Mouse (Mus musculus) testis, adult 2 months (tissue): ENCODE measurements around the gene Sall1. TPM values are rescaled to one million over a fixed set of nuclear protein-coding genes. Genes with fewer than 3 reads are reported as not detected.

ENCODE experiments used
- H3K27ac ChIP-seq: fragments of 200-500 bp; 2 replicates; pipeline ENCODE4 v1.5.1; 2012; ENCODE audit warnings: low read depth, low read length; ENCODE audit not compliant: control insufficient read depth, insufficient read depth
- H3K27me3 ChIP-seq: fragments of 200-500 bp; 2 replicates; pipeline ENCODE4 v1.6.1; 2012; ENCODE audit warnings: mild to moderate bottlenecking, low read length, moderate library complexity; ENCODE audit not compliant: control insufficient read depth, insufficient read depth
- H3K36me3 ChIP-seq: fragments of 200-500 bp; 2 replicates; pipeline ENCODE4 v1.6.1; 2012; ENCODE audit warnings: mild to moderate bottlenecking, low read length; ENCODE audit not compliant: control insufficient read depth, insufficient read depth
- H3K4me1 ChIP-seq: fragments of 200-500 bp; 2 replicates; pipeline ENCODE4 v1.6.1; 2012; ENCODE audit warnings: low read length; ENCODE audit not compliant: control insufficient read depth, insufficient read depth
- H3K4me3 ChIP-seq: fragments of 200-500 bp; 2 replicates; pipeline ENCODE4 v1.5.1; 2012; ENCODE audit warnings: low read depth, mild to moderate bottlenecking, low read length, moderate library complexity, mixed read lengths; ENCODE audit not compliant: control insufficient read depth
- CTCF ChIP-seq: fragments of 200-500 bp; IDR thresholded peaks from 2 replicates; pipeline ENCODE4 v1.5.1; 2012; ENCODE audit warnings: low read depth, mild to moderate bottlenecking, inconsistent platforms, low read length, moderate library complexity; ENCODE audit not compliant: control insufficient read depth, insufficient read depth, insufficient replicate concordance
- POLR2A ChIP-seq: fragments of 200-500 bp; IDR thresholded peaks from 2 replicates; pipeline ENCODE4 v1.6.1; 2012; ENCODE audit warnings: low read depth, mild to moderate bottlenecking, inconsistent platforms, low read length, moderate library complexity; ENCODE audit not compliant: control insufficient read depth
- polyA plus RNA-seq: library from polyadenylated mRNA; depleted of rRNA; stranded (reverse); fragments of >200 nt; gene quantifications from 2 replicates; pipeline ENCODE4 v1.2.3, GENCODE M21; 2012

Gene Sall1
- polyA plus RNA-seq, 1 experiment: 0.58 TPM

DNA sequence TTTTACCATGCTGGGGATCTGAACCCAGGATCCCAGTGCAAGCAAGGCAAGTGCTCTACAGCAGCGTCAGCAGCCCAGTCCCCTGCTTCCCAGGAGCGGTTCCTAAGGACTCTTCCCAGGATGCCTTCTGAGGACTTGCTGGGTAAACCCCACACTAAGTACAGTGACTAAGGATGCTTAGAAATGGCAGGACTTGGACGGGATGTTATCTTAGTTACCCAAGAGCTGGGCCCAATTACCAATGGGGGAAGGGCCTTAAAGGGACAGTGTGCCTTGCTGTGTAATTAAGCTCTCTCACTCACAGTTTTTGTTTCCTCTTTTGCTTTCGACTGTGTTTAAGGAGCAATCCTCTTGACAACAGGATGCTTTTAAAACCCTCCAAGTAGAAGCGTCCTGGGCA is 22.8 kb downstream of the Sall1 start:
- Histone ChIP-seq H3K4me3 (no peak overlapping the region), H3K4me1 (peaks cover 4% of the 10 kb centered on the region), H3K27me3 (no peaks in the 10 kb centered on the region), H3K27ac (no peak overlapping the region), H3K36me3 (no peaks in the 10 kb centered on the region)
- TF ChIP-seq POLR2A (no peak), CTCF (no peak)

GRCm38 (mm10) chr8:89017891-89018290 is 26.1 kb downstream of the Sall1 start:
- Histone ChIP-seq H3K27me3 (no peaks in the 10 kb centered on the region), H3K4me1 (no peaks in the 10 kb centered on the region), H3K27ac (no peak overlapping the region), H3K4me3 (no peak overlapping the region), H3K36me3 (no peaks in the 10 kb centered on the region)
- TF ChIP-seq POLR2A (no peak), CTCF (no peak)

GRCm38 (mm10) chr8:89016465-89017070 is 27.4 kb downstream of the Sall1 start:
- Histone ChIP-seq H3K36me3 (no peaks in the 10 kb centered on the region), H3K4me3 (no peak overlapping the region), H3K4me1 (no peaks in the 10 kb centered on the region), H3K27ac (no peak overlapping the region), H3K27me3 (no peaks in the 10 kb centered on the region)
- TF ChIP-seq CTCF (no peak), POLR2A (no peak)

- H3K4me1 ChIP-seq: no peaks in the 10 kb centered on the region
- no peaks in the 10 kb centered on the region for H3K27me3 ChIP-seq
- no peak overlapping the region for H3K27ac ChIP-seq
- H3K4me3 ChIP-seq: no peak overlapping the region
- TF ChIP-seq POLR2A: no peak
- TF ChIP-seq CTCF: no peak
- H3K36me3 ChIP-seq: no peaks in the 10 kb centered on the region
Measured at GRCm38 (mm10) chr8:89015539-89015938, 28.4 kb downstream of the Sall1 start.

- H3K4me1 ChIP-seq: no peaks in the 10 kb centered on the region
- no peak overlapping the region for H3K4me3 ChIP-seq
- TF ChIP-seq CTCF (no peak), POLR2A (no peak)
- H3K27me3 ChIP-seq: no peaks in the 10 kb centered on the region
- H3K36me3 ChIP-seq: no peaks in the 10 kb centered on the region
- no peak overlapping the region for H3K27ac ChIP-seq
Measured at GRCm38 (mm10) chr8:89012853-89013534, 31.0 kb downstream of the Sall1 start.

- no peaks in the 10 kb centered on the region; the same call in 1 of the 2 replicates for H3K4me1 ChIP-seq
- H3K36me3 ChIP-seq: no peaks in the 10 kb centered on the region
- no peak overlapping the region for H3K4me3 ChIP-seq
- no peak for TF ChIP-seq POLR2A
- no peak for TF ChIP-seq CTCF
- H3K27ac ChIP-seq: no peak overlapping the region
- H3K27me3 ChIP-seq: no peaks in the 10 kb centered on the region
Measured at GRCm38 (mm10) chr8:89012024-89012712, 31.8 kb downstream of the Sall1 start.

GRCm38 (mm10) chr8:89008784-89009183 is 35.2 kb downstream of the Sall1 start:
- no peaks in the 10 kb centered on the region for H3K36me3 ChIP-seq
- H3K27ac ChIP-seq: no peak overlapping the region
- no peak for TF ChIP-seq POLR2A
- no peak for TF ChIP-seq CTCF
- no peak overlapping the region for H3K4me3 ChIP-seq
- peaks cover 3% of the 10 kb centered on the region for H3K27me3 ChIP-seq
- H3K4me1 ChIP-seq: peaks cover 4% of the 10 kb centered on the region
